Mouse (Mus musculus) 3134 (cell line): ENCODE measurements at regions not wholly inside any gene's neighbourhood (a gene's known extent, or its start where the extent isn't known, plus 50 kb on each side); places are given as distances from the start of the nearest gene placed in this dataset.

Experiments used
- DNase-seq: peaks from one replicate; pipeline ENCODE4 v3.0.0-alpha.2; 2011; ENCODE audit warnings: low spot score; ENCODE audit not compliant: insufficient read length; ENCODE audit errors: extremely low read depth

DNA sequence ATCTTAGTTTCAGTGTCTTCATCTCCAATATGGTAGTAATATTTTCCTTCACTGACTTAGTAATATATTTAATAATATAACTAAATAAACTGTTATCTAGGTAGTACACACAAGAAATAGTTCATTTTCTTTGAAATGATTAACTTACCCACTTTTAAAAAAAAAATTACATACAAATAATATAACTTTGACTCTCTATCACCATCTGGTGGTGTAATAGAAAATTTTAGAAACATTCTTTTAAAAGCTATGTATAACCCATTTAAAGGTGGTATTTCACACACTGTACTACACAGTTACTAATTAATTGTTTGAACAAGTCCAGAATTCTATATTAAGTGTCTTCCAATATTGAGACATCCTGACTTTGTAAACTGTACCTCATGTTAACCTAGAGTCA is 53.9 kb upstream of the Olfr266 start:
- DNase-seq, result no peak

DNA sequence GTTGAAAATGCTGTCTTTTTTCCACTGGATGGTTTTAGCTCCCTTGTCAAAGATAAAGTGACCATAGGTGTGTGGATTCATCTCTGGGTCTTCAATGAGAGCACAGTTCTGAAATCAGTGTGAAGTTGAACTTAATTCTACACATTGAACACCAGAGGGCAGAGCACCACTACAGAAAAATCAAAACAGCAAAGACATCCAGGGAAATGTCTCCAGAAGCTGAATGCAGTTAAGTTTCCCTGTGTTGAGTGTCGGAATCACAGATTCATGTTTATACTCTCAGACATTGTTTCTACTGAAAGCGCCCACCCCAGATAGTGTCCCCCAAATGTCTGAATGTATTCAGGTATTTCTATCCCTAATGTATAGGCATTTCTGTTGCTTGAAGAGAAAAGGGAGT is 77.1 kb upstream of the Olfr266 start:
- peak; percentile 2 for DNase-seq

DNA sequence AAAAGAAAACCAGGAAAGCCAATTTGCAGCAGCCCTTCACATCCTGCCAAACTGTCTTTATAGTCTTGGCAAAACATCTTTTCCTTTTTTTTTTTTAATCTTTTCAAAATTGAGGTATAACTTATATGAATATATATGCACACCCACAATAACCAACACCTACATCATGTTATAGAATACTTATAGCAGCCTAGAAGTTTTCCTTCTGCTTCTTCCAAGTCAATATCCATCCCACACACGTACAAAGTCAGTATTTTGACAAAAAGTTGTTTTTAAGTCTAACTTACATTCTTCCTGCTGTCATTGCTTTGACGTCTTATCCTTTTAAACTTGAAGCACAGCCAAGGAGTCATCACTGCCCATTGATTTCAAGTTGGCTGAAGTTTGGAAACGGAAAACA is 80.6 kb upstream of the Olfr266 start:
- no peak for DNase-seq

DNA sequence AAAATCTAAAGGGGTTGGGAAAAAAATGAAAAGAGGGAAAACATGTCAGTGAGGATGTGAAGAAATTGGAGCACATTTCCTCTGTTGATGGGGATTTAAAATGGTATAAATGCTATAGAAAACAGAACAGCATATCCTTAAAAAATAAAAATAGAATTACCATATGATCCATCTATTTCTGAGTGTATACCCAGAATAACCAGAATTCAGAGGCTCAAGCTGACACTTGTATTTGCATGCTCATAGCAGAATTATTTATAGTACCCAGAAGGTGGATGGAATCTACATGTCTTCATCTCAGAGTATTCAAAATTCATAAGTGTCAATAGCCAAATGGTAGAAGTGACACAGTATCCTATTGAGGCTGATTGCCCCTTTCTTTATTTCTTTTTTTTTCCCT is 99.9 kb upstream of the Kcna3 start:
- DNase-seq, result no peak

DNA sequence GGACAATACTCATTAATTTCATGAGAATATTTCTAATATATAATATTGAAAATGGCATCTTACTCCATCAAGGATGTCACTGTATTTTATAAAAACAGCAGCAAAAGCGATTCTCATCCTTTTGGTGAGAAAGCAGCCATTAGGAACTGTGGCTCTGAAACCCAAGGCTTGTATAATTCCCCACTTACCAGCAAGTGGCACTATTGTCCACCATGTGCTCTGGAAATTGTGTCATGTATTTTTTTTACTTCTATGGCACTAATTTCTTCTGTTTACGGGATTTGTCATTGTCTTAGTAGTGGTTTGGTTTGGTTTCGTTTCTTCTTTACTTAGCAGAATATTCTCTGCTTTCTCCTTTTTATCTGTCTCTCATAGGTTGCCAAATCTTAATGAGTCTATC is 95.9 kb upstream of the Kcna3 start:
- no peak for DNase-seq

DNA sequence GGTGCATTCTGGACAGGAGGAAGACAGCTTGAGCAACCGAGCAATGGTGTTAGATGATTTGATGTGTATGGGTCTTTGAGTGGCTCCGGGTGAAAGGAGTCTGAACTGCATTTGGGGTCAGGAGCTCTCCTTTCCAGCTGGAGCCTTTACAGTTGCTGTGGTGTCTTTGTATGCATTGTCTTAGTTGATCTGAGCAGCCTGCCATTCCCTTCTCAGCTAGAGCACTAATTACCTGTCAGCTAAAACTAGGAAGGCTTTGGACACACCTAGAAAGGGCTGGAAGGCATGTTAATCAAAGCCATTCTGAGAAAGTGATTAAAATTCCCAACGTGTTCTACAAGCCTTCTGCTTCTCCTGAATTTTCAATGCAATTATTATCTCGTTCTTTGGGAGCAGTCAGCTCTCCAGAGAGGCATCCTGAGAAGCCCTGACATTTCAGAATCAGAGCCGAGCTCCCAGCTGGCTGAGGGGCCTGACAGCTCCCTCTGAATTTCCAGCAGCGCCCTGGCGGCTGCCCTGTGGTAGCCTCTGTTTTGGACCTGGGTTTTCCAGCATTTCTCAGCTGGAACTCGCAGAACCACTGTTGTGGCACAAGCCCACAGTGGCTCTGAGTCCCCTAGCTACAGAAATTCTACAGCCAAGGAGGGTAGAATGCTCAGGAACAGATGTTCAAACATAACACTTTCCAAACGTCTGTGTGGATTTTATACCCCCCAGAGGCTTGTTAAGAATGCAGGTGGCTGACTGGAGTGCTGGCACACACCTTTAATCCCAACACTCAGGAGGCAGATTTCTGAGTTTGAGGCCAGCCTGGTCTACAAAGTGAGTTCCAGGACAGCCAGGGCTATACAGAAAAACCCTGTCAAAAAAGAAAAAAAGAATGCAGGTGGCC is 80.2 kb upstream of the Kcna3 start:
- no peak for DNase-seq

DNA sequence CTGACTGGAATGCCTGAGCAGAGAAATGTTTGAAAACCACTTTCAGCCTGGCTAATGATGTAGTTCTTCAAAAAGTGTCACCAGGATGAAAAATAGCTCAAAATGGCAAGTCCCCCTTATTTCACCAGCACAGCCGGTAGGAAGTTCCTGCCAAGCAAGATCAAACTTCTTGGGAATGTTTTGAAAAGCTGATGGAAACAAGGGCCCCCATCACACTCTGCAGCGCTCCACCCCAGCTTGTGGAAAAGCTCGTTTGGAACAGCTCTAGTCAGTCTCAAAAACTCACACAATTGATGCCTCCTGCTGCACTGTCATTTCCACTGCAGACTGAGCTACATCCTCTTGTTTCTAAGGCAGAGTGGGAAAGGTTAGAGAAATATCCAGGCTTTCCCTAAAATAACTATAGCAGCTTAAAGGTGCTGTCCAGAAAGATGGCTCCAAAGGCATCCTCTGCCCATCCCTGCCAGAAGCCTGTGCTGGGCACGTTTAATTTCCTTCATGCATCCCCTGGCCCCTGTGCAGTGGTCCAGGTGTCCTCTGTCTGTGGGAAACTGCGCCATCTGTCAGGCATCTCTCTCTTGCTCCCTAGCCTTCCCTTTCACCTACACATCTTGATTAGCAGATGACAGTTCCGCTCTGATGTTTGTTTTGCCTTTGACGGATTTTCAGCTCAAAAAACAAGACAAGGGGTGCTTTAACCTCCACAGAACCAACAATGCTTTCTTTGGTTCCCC is 78.6 kb upstream of the Kcna3 start:
- no peak for DNase-seq

DNA sequence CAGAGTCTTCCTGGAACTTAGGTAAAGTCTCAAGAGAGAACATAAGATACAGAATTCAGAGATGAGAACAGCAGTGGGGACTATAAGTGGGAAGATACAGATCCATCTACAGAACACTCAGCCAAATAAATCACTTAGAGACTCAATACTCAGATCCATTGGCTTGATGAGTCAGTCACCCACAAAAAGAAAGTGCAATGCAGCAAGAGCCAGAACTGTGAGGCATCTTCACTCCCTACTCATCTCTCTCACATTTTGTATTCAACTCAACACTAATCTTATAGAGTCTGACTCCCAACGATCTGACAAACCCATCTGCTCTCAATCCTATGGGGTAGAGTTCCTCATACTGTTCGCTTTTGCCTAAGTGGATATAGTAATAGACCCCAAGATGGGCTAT is 77.8 kb upstream of the Kcna3 start:
- no peak for DNase-seq

DNA sequence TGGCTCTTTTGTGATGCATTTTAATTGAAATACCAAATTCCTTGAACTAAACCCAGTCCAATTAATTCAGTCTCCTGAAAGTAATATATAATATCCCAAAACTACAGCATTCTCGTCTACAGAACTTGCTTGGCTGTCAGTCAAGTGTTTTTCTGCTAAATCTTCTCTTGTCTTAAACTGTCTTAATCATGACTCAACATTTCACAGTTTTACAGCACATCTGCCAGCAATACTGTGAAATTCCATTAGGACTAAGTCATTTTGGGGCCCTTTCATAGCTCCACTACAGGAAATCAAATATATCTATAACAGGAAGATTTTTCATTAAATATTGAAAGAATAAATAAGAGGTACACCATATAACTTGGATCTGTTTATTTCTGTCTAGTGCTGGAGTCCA is 75.4 kb upstream of the Kcna3 start:
- DNase-seq, result no peak

DNA sequence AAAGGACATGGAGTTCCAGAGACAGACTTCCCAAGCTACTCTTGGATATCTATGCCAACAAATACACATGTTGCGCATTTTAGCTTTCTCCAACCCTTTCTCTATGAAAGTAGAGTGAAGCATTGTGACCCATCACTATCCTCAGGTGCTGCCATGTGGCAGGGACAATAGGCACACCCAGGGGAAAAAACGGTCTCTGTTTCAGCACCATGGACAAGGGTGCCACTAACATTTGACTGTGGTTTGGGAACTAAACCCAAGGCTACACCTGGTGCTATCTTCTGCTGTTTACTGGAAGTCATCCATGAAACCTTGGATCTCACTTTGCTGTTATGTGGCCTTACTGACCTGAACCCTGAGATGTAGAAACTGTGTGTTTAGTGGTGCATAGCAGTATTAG is 73.5 kb upstream of the Kcna3 start:
- DNase-seq, result no peak

DNA sequence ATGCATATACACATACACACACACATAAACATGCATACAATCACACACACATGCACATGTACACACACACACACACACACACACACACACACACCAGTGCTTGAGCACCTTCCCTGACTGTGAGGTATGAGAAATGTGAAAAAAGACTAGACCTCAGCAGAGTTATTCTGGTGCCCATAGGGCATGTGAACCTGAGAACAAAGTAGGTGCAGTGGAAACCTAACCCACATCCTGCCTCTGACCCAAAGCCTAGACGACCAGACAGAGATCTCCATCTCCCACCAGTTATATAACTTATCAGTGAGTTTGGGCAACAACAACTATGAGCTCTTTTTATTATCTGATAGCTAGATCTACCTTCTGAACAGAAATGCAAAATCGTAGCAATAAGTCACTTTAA is 69.8 kb upstream of the Kcna3 start:
- no peak for DNase-seq

DNA sequence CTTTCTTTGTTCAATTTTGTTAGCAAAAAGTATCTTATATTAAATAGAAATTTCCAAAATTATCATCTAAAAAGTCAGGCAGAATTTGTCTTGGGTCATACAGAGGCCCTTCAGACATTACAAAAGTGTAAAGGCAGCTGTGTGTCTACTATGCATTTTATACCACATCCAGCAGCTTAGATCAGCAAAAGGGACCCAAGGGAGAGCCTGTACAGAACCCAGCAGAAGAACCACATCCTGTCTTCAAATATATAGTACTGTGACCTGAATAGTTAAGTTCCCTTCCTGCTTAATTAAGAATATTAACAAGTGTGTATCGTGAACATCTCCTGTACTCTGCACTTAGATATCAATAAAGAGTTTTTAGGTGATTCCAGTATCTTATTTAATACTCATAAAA is 68.5 kb upstream of the Kcna3 start:
- DNase-seq, result no peak

DNA sequence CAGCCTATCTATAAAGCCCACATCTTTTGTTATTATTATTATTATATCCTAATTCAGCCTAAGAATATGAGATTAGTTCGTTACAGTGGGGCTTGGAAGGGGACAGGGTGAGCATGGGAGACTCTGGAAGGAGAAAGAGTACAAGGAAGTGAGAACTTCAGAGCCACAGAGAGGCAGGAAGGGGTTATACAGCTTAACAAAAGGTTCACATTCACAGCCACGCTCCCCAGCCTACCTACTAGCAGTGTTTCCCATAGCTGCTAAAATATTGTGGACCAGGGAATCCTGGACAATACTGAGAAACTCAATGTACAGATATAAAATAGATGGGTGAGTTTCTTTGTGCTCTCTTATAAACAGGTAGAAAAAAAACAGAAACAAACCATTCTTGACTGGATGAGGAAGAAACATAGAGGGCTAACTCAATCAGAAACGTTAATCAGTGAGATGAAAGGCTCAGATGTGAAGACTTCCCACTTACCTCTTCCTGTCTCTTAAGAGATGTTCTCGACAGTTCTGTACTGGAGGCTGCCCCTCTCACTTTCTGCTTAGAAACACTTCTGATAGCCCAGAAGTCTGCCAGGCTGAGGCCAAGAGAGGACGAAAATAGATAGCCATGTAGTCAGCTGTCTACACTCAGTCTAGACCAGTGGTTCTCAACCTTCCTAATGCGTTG is 61.7 kb upstream of the Kcna3 start:
- DNase-seq, result no peak

DNA sequence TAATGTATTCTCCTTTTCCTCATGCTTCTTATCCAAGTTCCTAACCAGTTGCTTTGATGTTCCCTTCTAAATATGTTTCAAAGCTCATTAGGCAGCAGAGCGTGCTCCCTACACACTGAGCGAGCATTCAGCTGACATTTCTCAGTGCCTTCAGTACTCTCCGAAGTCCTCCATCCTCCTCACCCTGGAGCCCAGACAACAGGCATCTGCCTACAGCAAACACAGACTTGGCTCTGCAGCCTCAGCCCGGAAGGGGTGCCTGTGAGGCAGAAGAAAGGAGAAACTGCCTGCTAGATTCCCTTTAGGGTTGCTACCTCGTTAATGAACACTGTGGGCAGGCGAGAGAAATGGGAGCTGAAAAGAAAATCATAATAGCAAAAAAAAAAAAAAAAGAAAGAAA is 57.2 kb upstream of the Kcna3 start:
- no peak for DNase-seq

DNA sequence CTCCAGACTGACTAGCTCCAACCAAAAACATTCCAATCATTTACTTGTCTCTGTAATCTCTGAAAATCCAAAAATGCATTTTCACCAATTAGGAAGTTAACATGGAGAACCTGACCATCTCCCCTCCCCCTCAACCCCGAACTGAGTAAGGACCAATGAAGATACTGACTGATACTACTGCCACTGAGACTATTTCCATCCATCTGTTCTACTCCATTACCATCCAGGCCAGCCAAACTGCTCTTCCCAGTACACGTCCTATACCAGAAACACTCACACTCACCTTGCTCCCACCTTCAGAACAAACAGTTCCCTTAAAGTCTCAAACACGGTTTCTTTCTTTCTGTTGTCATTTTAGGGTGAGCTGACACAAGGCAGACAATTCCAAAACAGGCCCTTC is 55.1 kb upstream of the Kcna3 start:
- no peak for DNase-seq

DNA sequence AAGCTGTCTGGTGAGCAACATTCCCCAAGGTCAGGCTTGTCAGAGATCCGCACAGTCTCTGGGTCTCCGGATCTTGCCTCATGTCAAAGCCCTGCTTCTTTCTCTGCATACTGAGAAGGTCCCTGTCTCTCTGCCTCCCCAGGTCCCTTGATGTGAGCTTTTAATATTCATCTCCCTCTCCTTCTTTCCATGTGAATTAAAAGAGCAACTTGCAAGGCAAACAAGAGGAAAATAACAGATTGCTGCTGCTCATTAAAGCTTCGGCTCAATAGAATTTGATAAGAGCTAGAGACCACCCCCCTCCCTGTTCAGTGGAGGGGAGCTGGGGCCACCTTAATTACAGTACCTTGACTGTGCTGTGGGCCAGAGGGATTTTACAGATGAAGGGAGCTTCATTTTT is 54.6 kb upstream of the Kcna3 start:
- no peak for DNase-seq

DNA sequence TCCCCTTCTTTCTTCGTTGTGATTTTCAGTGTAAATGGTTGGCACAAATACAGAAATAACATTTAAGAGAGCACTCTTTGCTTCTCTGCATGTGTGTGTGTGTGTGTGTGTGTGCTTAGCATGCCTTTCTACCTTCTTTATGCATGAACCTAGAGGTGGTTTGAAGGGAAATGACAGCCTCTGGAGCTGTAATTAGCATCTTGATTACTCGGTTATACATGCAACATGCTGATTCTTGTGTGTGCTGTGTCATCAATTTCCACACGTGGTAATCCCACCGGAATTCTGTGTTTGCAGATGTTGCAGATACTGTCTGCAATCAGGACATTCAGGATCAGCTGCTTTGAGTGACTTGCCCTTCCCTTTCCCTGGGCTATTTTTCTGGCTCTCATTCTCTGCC is 51.7 kb upstream of the Kcna3 start:
- no peak for DNase-seq
